Comparison of ENCODE assay signal across 8 mouse cellular contexts in the genomic region with DNA sequence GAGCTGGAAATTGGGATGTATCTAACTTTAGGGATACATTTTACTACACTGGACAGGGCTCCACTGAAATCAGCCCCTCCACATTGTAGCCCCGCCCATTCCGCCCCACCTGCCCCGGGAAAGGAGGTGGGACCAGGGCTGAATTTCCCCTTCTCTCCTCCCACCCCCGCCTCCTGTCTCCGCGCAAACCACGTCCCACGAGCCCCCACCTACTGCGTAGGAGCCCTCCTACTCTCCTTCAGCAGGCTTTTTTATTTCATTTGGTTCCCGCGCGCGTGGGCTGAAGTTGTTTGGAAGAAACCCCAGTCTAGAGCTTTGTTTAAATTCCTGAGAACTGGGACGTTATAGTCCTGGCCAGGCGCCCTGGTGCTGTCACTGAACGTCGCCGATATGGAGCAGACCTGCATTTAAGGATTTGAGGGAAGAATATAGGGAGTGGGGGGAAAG. TPM values are rescaled to one million over a fixed set of nuclear protein-coding genes. Genes with fewer than 3 reads are reported as not detected.
DNase-seq lines count a peak whose midpoint lies in the region; ATAC-seq and TF ChIP-seq lines count a peak whose summit lies in the region.

No protein-coding gene starts in this region.

- intact Hi-C loops in heart, postnatal 10 days (cut with DNase I): loop anchor here (1.0 to 5.0 kb wide), 4 partner anchors 71 to 170 kb away; no protein-coding TSS in a partner anchor

- H3K4me3 ChIP-seq in heart, embryonic 11.5 days (ENCODE audit: low read depth, low read length): peak overlapping the region; percentile 42
- peak overlapping the region; percentile 3 to 46 (median 13) for H3K4me3 ChIP-seq in CH12.LX (replicated peaks in 1 of 3; ENCODE audit: low read depth in 2 of 3, low read length in 2 of 3, poor library complexity in 1 of 3)
- peak overlapping the region; percentile 36 for H3K4me3 ChIP-seq in forebrain, embryonic 15.5 days

- no peak for TF ChIP-seq POLR2A in CH12.LX (IDR thresholded peaks at IDR 0.05; ENCODE audit: low read depth, low read length)

- in situ Hi-C loops in CH12.LX (cut with MboI; ENCODE audit: low pct_ligation_motif_present, low pct_unique_long_range_greater_than_20kb, low sequenced_read_pairs): loop anchor here (5.0 to 10.0 kb wide), 3 partner anchors 35 to 203 kb away; no protein-coding TSS in a partner anchor

- H3K9ac ChIP-seq in heart, embryonic 11.5 days (ENCODE audit: low read depth, low read length): peak overlapping the region; percentile 64
- no peak overlapping the region for H3K9ac ChIP-seq in CH12.LX (ENCODE audit: insufficient read depth, low read depth)
- H3K9ac ChIP-seq in forebrain, embryonic 15.5 days (replicated peaks): peak overlapping the region; percentile 32; the same call in 1 of the 2 replicates

- no peak for TF ChIP-seq RAD21 in CH12.LX (IDR thresholded peaks at IDR 0.05; ENCODE audit: low read depth, low read length)

- H3K36me3 ChIP-seq in heart, embryonic 11.5 days (ENCODE audit: control insufficient read depth, insufficient read depth, low read length): no peaks in the 10 kb centered on the region
- no peaks in the 10 kb centered on the region for H3K36me3 ChIP-seq in CH12.LX (replicated peaks in 1 of 2; ENCODE audit: control insufficient read depth in 1 of 2, insufficient read depth in 1 of 2, low read length in 1 of 2)
- no peaks in the 10 kb centered on the region for H3K36me3 ChIP-seq in forebrain, embryonic 15.5 days

- TF ChIP-seq CTCF in CH12.LX (conservative IDR thresholded peaks at IDR 0.05 in 1 of 2, IDR thresholded peaks at IDR 0.05 in 1 of 2; ENCODE audit: low read depth in 2 of 2, low read length in 2 of 2): no peak

- H3K9me3 ChIP-seq in heart, embryonic 11.5 days (replicated peaks; ENCODE audit: control insufficient read depth, low read length): no peaks in the 10 kb centered on the region
- H3K9me3 ChIP-seq in CH12.LX (replicated peaks; ENCODE audit: low read length): no peaks in the 10 kb centered on the region
- no peaks in the 10 kb centered on the region for H3K9me3 ChIP-seq in forebrain, embryonic 15.5 days

- H3K4me2 ChIP-seq in heart, embryonic 11.5 days: peak overlapping the region; percentile 77
- H3K4me2 ChIP-seq in CH12.LX (ENCODE audit: insufficient read depth, low read depth, poor library complexity, severe bottlenecking): peak overlapping the region; percentile 96
- H3K4me2 ChIP-seq in forebrain, embryonic 15.5 days (replicated peaks): peak overlapping the region; percentile 59

- peaks cover 39% of the 10 kb centered on the region for H3K27me3 ChIP-seq in heart, embryonic 11.5 days (ENCODE audit: control insufficient read depth, insufficient read depth, low read length)
- peaks cover 95% of the 10 kb centered on the region for H3K27me3 ChIP-seq in CH12.LX (replicated peaks)
- peaks cover 55% of the 10 kb centered on the region for H3K27me3 ChIP-seq in forebrain, embryonic 15.5 days

- ATAC-seq in heart, embryonic 11.5 days (replicated peaks; ENCODE audit: insufficient number of reproducible peaks, low FRiP score, low TSS enrichment): 0 out of 2 replicates have a peak, but pooled peaks have one; percentile 11
- ATAC-seq in forebrain, embryonic 15.5 days (replicated peaks): peak; percentile 39; the same call in 1 of the 2 replicates
- ATAC-seq in megakaryocyte-erythroid progenitor cell, adult 5-6 weeks (replicated peaks; ENCODE audit: low FRiP score, low TSS enrichment, poor library complexity, severe bottlenecking): peak; percentile 46; the same call in 1 of the 2 replicates

- under 1% methylated on average over 17 of the region's 18 CpGs for WGBS in heart, embryonic 11.5 days (ENCODE audit: insufficient replicate concordance)
- under 1% methylated on average over 18 of the region's 18 CpGs for WGBS in forebrain, embryonic 15.5 days

- no peak for TF ChIP-seq EP300 in CH12.LX (IDR thresholded peaks at IDR 0.05; ENCODE audit: low read length)

- peak overlapping the region; percentile 6; the same call in 1 of the 2 replicates for H3K27ac ChIP-seq in heart, embryonic 11.5 days (ENCODE audit: low read depth, low read length)
- H3K27ac ChIP-seq in CH12.LX (ENCODE audit: insufficient read depth, low read depth): no peak overlapping the region
- no peak overlapping the region for H3K27ac ChIP-seq in forebrain, embryonic 15.5 days (replicated peaks)

- H3K79me2 ChIP-seq in CH12.LX (replicated peaks; ENCODE audit: control insufficient read depth, extremely low read depth, insufficient read depth, poor library complexity, severe bottlenecking): no peaks in the 10 kb centered on the region

- H3K4me1 ChIP-seq in heart, embryonic 11.5 days (ENCODE audit: control insufficient read depth, insufficient read depth, low read length): peaks cover 20% of the 10 kb centered on the region
- peaks cover 16 to 26% of the 10 kb centered on the region in 2 experiments for H3K4me1 ChIP-seq in CH12.LX (ENCODE audit: control insufficient read depth in 1 of 2, insufficient read depth in 2 of 2)
- peaks cover 15% of the 10 kb centered on the region for H3K4me1 ChIP-seq in forebrain, embryonic 15.5 days

- dilution Hi-C loops in CH12.LX (cut with MboI; ENCODE audit: extremely low pct_ligation_motif_present, extremely low pct_unique_long_range_greater_than_20kb, low sequenced_read_pairs): no loop called here

- DNase-seq in heart, postnatal 10 days: no peak
- no peak for DNase-seq in CH12.LX (ENCODE audit: extremely low read depth)
- DNase-seq in layer of hippocampus, adult 18-20 months (ENCODE audit: low spot score in 2 of 2): peak; percentile 47 to 73
- no peak for DNase-seq in cerebellum, postnatal 25 days
- no peak for DNase-seq in adrenal gland, adult 2 months

TF ChIP-seq in CH12.LX, 34 proteins besides CTCF, POLR2A, EP300 and RAD21:
- no peak for TF ChIP-seq ETS1 (conservative IDR thresholded peaks at IDR 0.05; ENCODE audit: low read depth, low read length)
- TF ChIP-seq MAX (IDR thresholded peaks at IDR 0.05; ENCODE audit: low read length): no peak
- no peak for TF ChIP-seq TBP (conservative IDR thresholded peaks at IDR 0.05; ENCODE audit: low read depth, low read length)
- TF ChIP-seq JUND (conservative IDR thresholded peaks at IDR 0.05; ENCODE audit: low read depth, low read length): no peak
- TF ChIP-seq SIN3A (IDR thresholded peaks at IDR 0.05; ENCODE audit: low read length): peak; percentile 49; the same call in 1 of the 2 replicates

RNA-seq across cellular contexts. Expression of gene Col1a1, which starts 1.3 kb away (rescaled TPM):
- polyA plus RNA-seq in heart, embryonic 11.5 days (2014; fragmentation: Nextera tagmentation; extraction: Ambion mirVana): 129 and 157 TPM in 2 replicates
- total RNA-seq in heart, postnatal 10 days (2021): 100 to 1,000 TPM; 869 to 988 TPM
- total RNA-seq in CH12.LX (2012; rRNA removed): 0.13 TPM in 2 replicates
- total RNA-seq in CH12.LX (2014; rRNA removed): not detected in 2 replicates
- 0.11 and 0.16 TPM in 2 replicates for polyA plus RNA-seq in CH12.LX (2012; ENCODE audit: insufficient read length, low read depth)
- 40.2 and 40.5 TPM in 2 replicates for polyA plus RNA-seq in forebrain, embryonic 15.5 days (2015; fragmentation: Nextera tagmentation; extraction: Ambion mirVana)
- 1 to 10 TPM; 4.3 to 5.2 TPM for total RNA-seq in layer of hippocampus, adult 18-20 months (2021)
- not detected in 2 replicates for total RNA-seq in megakaryocyte-erythroid progenitor cell, adult 5-6 weeks (2014; fragmentation: Nextera tagmentation)
- total RNA-seq in megakaryocyte-erythroid progenitor cell, adult 5-6 weeks (2017): not detected in 2 replicates
- 10 to 100 TPM; 34.5 to 82.8 TPM for total RNA-seq in adrenal gland, adult 2 months (2021)
- 40.1 and 42.9 TPM in 2 replicates for polyA plus RNA-seq in adrenal gland, adult 2 months (2012; rRNA removed)

RNA-seq across cellular contexts. Expression of gene Hils1, which starts 30.0 kb away (rescaled TPM):
- 0.24 TPM in 1 of 2 replicates, not detected in the other for polyA plus RNA-seq in heart, embryonic 11.5 days (2014; fragmentation: Nextera tagmentation; extraction: Ambion mirVana)
- total RNA-seq in heart, postnatal 10 days (2021): not detected
- not detected in 2 replicates for total RNA-seq in CH12.LX (2012; rRNA removed)
- total RNA-seq in CH12.LX (2014; rRNA removed): not detected in 2 replicates
- polyA plus RNA-seq in CH12.LX (2012; ENCODE audit: insufficient read length, low read depth): not detected in 2 replicates
- polyA plus RNA-seq in forebrain, embryonic 15.5 days (2015; fragmentation: Nextera tagmentation; extraction: Ambion mirVana): not detected in 2 replicates
- total RNA-seq in layer of hippocampus, adult 18-20 months (2021): not detected
- not detected in 2 replicates for total RNA-seq in megakaryocyte-erythroid progenitor cell, adult 5-6 weeks (2014; fragmentation: Nextera tagmentation)
- not detected in 2 replicates for total RNA-seq in megakaryocyte-erythroid progenitor cell, adult 5-6 weeks (2017)
- not detected for total RNA-seq in adrenal gland, adult 2 months (2021)
- not detected in 2 replicates for polyA plus RNA-seq in adrenal gland, adult 2 months (2012; rRNA removed)

RNA-seq across cellular contexts. Expression of gene Sgca, which starts 38.8 kb away (rescaled TPM):
- 24.7 and 25.3 TPM in 2 replicates for polyA plus RNA-seq in heart, embryonic 11.5 days (2014; fragmentation: Nextera tagmentation; extraction: Ambion mirVana)
- total RNA-seq in heart, postnatal 10 days (2021): 100 to 1,000 TPM; 123 to 128 TPM
- total RNA-seq in CH12.LX (2012; rRNA removed) (0.08 and 0.34 TPM in 2 replicates), CH12.LX (2014; rRNA removed) (not detected in 2 replicates)
- polyA plus RNA-seq in CH12.LX (2012; ENCODE audit: insufficient read length, low read depth): 0.39 and 0.45 TPM in 2 replicates
- polyA plus RNA-seq in forebrain, embryonic 15.5 days (2015; fragmentation: Nextera tagmentation; extraction: Ambion mirVana): not detected in 2 replicates
- total RNA-seq in layer of hippocampus, adult 18-20 months (2021): under 1 TPM in 1 of 2 experiments, not detected in 1; 0.27 TPM
- total RNA-seq in megakaryocyte-erythroid progenitor cell, adult 5-6 weeks (2014; fragmentation: Nextera tagmentation): not detected in 2 replicates
- not detected in 2 replicates for total RNA-seq in megakaryocyte-erythroid progenitor cell, adult 5-6 weeks (2017)
- total RNA-seq in adrenal gland, adult 2 months (2021): not detected
- polyA plus RNA-seq in adrenal gland, adult 2 months (2012; rRNA removed): 0.79 and 0.95 TPM in 2 replicates

RNA-seq across cellular contexts. Expression of gene Ppp1r9b, which starts 53.5 kb away (rescaled TPM):
- polyA plus RNA-seq in heart, embryonic 11.5 days (2014; fragmentation: Nextera tagmentation; extraction: Ambion mirVana): 11.4 and 16.3 TPM in 2 replicates
- total RNA-seq in heart, postnatal 10 days (2021): 10 to 100 TPM; 51.3 to 58.5 TPM
- total RNA-seq in CH12.LX (2012; rRNA removed) (21.2 and 21.8 TPM in 2 replicates), CH12.LX (2014; rRNA removed) (5.7 and 7.8 TPM in 2 replicates)
- 20.3 and 21.2 TPM in 2 replicates for polyA plus RNA-seq in CH12.LX (2012; ENCODE audit: insufficient read length, low read depth)
- 23.0 and 23.9 TPM in 2 replicates for polyA plus RNA-seq in forebrain, embryonic 15.5 days (2015; fragmentation: Nextera tagmentation; extraction: Ambion mirVana)
- 1,000 to 10,000 TPM in 1 of 2 experiments, 100 to 1,000 TPM in 1; 993 to 1,036 TPM for total RNA-seq in layer of hippocampus, adult 18-20 months (2021)
- total RNA-seq in megakaryocyte-erythroid progenitor cell, adult 5-6 weeks (2014; fragmentation: Nextera tagmentation): 121 and 137 TPM in 2 replicates
- total RNA-seq in megakaryocyte-erythroid progenitor cell, adult 5-6 weeks (2017): 174 and 229 TPM in 2 replicates
- 100 to 1,000 TPM; 101 to 148 TPM for total RNA-seq in adrenal gland, adult 2 months (2021)
- 61.6 and 64.6 TPM in 2 replicates for polyA plus RNA-seq in adrenal gland, adult 2 months (2012; rRNA removed)

Comparison
In these comparisons a context has a peak if more than half of its experiments do, and no peak if none do; other contexts are left out.
1. DNase-seq: peak in layer of hippocampus, adult 18-20 months (2 of 2); none in heart, postnatal 10 days (0 of 2), CH12.LX (single experiment), cerebellum, postnatal 25 days (0 of 2) and adrenal gland, adult 2 months (single experiment).
2. RNA of gene Col1a1, which starts 1.3 kb away (total RNA-seq): 869 to 988 TPM in heart, postnatal 10 days; 34.5 to 82.8 TPM in adrenal gland, adult 2 months, 4.3 to 5.2 TPM in layer of hippocampus, adult 18-20 months, 0.13 TPM in CH12.LX and not detected in megakaryocyte-erythroid progenitor cell, adult 5-6 weeks; every median in the first group is over 10 times any median in the second.
3. RNA of gene Sgca, which starts 38.8 kb away (total RNA-seq): 123 to 128 TPM in heart, postnatal 10 days; not detected in adrenal gland, adult 2 months, 0.27 TPM in layer of hippocampus, adult 18-20 months, 0.08 to 0.34 TPM in CH12.LX and not detected in megakaryocyte-erythroid progenitor cell, adult 5-6 weeks; every median in the first group is over 10 times any median in the second.
4. Peak in every context shown above with its lines, with median percentiles within 50 percentile points of each other: ATAC-seq, H3K4me2 ChIP-seq and H3K4me3 ChIP-seq.